ENCODE assay signal across 18 mouse cellular contexts in genomic region chr3:27006844-27007243, GRCm38 (mm10).
"Had no signal": no experiment of that assay in that cellular context is flagged by ENCODE, and none has a peak within 500 bp of the region (broad histone marks: within the 10 kb centered on the region; RNA-seq: fewer than 3 reads in every experiment).

No protein-coding gene starts in this region.

- ATAC-seq: midbrain, embryonic 16.5 days had no signal

- H3K36me3 ChIP-seq: midbrain, embryonic 10.5 days; midbrain, embryonic 12.5 days; neural tube, embryonic 13.5 days; neural tube, embryonic 15.5 days had no signal

- H3K4me1 ChIP-seq: midbrain, embryonic 10.5 days; midbrain, embryonic 12.5 days; neural tube, embryonic 13.5 days; neural tube, embryonic 15.5 days had no signal

- DNase-seq: lung, embryonic 14.5 days; lung, postnatal 10 days; lung, postnatal 4 days; midbrain, embryonic 14.5 days; retina, postnatal 1 day; right cerebral cortex, adult 18-20 months; right cerebral cortex, postnatal 25 days; right cerebral cortex, postnatal 4 days; spleen, adult 18-20 months; thymus, adult 18-20 months; thymus, postnatal 14 days; thymus, postnatal 36 days had no signal

- H3K27ac ChIP-seq: midbrain, embryonic 10.5 days; midbrain, embryonic 12.5 days; neural tube, embryonic 13.5 days; neural tube, embryonic 15.5 days had no signal

- H3K4me3 ChIP-seq: midbrain, embryonic 10.5 days; midbrain, embryonic 12.5 days; myocyte; neural tube, embryonic 13.5 days; neural tube, embryonic 15.5 days had no signal

- H3K27me3 ChIP-seq: midbrain, embryonic 12.5 days; neural tube, embryonic 13.5 days; neural tube, embryonic 15.5 days had no signal

- H3K4me2 ChIP-seq: lung, embryonic 14.5 days; midbrain, embryonic 12.5 days; neural tube, embryonic 13.5 days; neural tube, embryonic 15.5 days had no signal

- H3K9ac ChIP-seq: lung, embryonic 14.5 days; midbrain, embryonic 12.5 days; neural tube, embryonic 13.5 days; neural tube, embryonic 15.5 days had no signal

- H3K9me3 ChIP-seq: midbrain, embryonic 12.5 days; neural tube, embryonic 15.5 days had no signal
